15 mouse cellular contexts compared by ENCODE assay signal in the genomic region with DNA sequence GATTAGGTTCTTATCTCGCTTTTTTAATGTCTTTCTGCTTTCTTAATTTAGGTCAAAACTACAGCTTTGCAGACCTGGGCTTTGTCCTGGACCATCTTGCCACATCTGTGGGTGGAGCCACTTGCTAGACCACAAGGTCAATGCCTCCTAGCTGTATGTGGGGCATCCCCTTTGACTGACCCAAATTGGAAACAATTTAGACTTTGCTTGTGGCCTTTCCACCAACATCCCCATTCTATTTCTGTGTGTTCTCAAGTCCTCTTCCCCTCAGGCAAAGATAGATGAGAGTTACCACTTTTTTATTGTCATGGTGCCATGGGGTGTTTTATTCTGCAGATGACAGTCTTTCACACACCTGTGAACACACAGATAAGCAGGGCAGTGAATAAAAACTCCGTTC.
"Had no signal": no experiment of that assay in that cellular context is flagged by ENCODE, and none has a peak within 500 bp of the region (broad histone marks: within the 10 kb centered on the region; RNA-seq: fewer than 3 reads in every experiment).

No protein-coding gene starts in this region.

- ATAC-seq: liver, postnatal 0 days; lung, postnatal 0 days; midbrain, embryonic 13.5 days; midbrain, embryonic 15.5 days had no signal

- DNase-seq: liver, postnatal 0 days; lung, adult 2 months; lung, postnatal 14 days; lung, postnatal 36 days; retina, postnatal 1 day; right cerebral cortex, adult 18-20 months; right cerebral cortex, postnatal 25 days; right cerebral cortex, postnatal 4 days; spleen, adult 18-20 months; thymus, adult 18-20 months; thymus, postnatal 14 days; thymus, postnatal 36 days had no signal
